Mouse (Mus musculus) layer of hippocampus, adult 11-12 months (tissue): ENCODE data around the gene Cpm.

Experiments used
- DNase-seq: peaks from one replicate; pipeline ENCODE4 v3.0.0; 2022; ENCODE audit warnings: low spot score

The Cpm gene

GRCm38 (mm10) chr10:117689297-117690100, 60.2 kb downstream of the Cpm start:
- DNase-seq, result no peak

DNA sequence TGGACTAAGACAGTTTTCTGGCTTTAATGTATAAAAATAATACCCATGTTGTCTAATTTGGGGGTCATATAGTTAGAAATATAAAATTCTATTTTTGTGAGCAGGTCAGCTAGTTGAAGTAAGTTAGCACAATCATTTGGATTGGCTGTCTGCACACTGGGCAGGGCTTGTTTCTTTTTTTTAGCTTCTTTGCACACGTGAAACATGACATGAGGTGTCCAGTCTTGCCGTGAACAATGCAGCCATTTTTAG, 60.7 kb downstream of the Cpm start:
- no peak for DNase-seq

DNA sequence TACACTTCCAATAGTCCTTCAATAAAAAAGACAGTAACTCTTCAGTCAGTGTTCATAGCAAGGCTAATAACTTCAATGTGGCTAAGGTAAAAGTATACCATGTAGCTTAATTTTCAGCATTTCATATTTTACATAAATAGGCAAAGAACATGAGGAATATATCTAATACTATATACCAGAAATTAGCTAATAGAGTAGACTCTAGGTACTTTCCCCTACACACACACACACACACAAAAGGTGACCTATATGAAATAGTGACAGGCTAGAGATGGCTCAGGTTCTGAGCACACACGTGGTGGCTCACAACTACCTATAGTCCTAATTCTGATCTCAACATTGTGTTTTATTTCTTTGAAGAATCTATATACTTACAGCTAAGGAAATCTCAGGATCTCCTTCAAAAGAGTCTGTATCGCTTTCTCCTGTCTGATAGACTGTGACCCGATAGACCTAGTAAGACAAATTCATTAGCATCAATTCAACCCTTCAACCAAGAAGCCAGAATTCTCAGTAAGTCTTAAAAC, 61.5 kb downstream of the Cpm start:
- DNase-seq, result no peak

GRCm38 (mm10) chr10:117691389-117691968, 62.2 kb downstream of the Cpm start:
- no peak for DNase-seq

DNA sequence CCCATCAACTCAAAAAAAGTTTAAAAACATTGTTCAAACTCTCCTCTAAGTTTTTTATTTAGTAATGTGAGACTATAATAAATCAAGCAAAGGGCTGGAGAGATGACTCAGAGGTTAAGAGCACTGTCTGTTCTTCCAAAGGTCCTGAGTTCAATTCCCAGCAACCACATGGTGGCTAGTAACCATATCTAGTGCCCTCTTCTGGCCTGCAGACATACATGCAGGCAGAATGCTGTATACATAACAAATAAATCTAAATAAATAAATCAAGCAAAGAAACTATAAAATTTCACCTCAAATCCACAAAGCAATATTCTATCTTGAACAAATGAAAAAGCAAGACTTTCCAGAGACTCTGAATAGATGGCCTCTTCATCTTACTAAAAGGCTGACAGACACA, 62.9 kb downstream of the Cpm start:
- DNase-seq, result no peak

DNA sequence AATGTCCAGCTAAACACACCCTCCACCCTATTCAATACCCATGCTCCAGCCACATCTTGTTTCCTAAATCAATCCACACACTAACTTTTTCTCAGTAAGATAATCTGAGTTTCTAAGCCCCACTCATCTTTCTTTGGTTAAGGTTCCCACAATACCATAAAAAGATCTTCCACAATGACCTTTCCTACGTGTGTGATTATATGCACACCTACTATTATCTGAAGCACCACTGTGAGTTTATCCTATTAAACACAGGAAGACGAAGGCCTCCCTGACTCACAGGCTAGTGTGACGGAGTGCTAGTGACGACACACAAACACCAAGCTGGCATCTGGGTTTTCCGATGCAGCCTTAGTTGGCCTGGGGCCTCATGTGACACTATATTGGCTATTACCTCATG, 63.7 kb downstream of the Cpm start:
- no peak for DNase-seq

DNA sequence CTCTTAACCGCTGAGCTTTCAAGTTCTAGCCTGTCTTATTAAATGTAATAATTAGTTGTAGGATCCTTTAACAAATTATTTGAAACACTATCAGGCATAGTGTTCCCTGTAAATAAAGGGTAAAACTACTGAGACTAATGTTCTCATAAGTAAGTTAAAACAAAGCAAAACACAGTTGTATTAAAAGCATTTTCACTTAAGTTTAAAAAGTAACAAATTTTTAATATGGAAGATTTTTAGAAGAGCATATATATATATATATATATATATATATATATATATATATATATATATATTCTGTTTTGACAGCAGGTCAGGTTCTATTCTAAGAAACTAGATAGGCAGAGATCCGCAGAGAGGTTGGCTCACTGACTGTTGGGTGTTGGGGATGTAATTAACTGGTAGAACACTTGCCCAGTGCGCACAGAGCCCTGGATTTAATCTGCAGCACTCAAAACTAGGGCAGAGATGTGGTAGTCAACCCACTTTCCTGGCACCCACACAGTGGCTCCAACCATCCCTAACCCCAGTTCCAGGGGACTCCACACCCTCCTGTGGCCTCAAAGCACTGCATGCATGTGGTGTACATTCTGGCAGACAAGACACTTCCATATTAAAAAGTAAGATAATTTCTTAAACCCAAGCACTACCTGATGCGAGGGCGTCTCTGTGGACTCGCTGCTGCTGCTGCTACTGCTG, 65.1 kb downstream of the Cpm start:
- DNase-seq, result no peak

- no peak for DNase-seq
Measured at GRCm38 (mm10) chr10:117695027-117695426, 65.7 kb downstream of the Cpm start.

GRCm38 (mm10) chr10:117695605-117696004, 66.3 kb downstream of the Cpm start:
- no peak for DNase-seq

DNA sequence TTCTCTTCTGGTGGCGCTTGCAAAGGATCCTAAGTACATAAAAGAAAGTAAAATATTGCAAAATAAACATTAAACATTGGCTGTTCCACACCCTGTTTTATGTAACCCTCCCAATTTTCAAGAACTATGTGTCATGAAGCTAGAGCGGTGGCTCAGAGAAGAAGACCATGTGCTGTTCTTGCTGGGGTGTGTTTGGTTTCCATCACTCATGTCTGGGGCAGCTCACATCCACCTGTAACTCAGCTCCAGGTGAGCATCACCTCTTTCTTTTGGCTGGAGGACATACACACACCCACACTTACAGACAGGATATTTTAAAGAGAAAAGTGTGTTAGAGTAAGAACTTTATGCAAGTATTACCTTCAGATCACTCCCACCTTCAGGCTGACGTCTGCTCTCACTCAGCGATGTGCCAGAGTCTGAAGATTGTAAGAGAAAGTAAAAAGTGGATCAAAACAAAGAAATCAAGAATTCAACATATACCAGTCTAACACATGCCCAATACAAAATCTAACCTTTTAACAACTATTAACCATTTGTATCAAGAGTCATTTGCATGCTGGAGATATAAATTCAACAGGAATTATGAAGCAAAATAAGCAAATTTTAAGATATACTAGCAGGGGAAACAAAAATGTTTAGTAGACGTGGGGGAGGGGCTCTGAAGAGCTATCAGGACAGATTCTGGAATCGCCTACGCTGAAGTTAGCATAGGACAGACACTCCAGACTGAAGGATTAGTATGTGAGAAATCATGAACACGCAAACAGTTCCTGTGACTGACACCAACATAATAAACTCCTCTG, 66.9 kb downstream of the Cpm start:
- DNase-seq, result no peak

- no peak for DNase-seq
Measured at GRCm38 (mm10) chr10:117696827-117697560, 67.7 kb downstream of the Cpm start.

GRCm38 (mm10) chr10:117697561-117698115, 68.3 kb downstream of the Cpm start:
- no peak for DNase-seq

DNA sequence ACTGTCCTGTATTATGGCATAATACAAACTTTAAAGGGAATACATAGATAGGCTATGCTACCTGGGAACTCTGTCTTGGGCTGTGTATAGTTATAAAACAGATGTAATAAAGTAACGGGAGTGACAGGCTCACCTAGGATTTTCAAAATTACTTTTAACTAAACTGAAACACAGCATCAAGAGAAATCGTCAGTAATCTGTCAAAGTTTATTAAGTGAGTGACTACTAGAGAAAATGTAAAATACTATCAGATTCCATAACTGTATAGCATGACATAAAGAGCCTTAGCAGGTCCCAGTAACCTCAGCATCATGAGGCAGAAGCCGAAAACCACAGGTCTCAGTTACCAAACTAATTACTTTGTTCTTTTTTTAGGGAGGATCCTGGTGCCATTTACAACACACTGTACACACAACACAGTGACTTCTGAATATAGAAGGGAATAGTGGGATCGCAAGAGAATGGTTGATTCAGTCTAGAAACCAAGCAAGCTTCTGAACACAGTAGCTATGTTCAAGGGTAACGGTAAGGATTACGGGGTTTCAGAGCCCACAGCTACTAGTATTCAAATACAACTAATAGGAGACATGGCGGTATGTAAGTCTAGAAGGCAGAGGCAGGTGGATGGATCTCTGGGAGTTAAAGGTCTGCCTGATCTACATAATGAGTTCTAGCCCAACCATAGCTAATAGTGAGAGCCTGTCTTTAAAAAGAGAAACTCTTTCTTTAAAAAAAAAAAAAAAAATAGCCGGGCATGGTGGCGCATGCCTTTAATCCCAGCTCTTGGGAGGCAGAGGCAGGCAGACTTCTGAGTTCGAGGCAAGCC, 69.2 kb downstream of the Cpm start:
- DNase-seq, result no peak

GRCm38 (mm10) chr10:117699914-117700313, 70.6 kb downstream of the Cpm start:
- no peak for DNase-seq

DNA sequence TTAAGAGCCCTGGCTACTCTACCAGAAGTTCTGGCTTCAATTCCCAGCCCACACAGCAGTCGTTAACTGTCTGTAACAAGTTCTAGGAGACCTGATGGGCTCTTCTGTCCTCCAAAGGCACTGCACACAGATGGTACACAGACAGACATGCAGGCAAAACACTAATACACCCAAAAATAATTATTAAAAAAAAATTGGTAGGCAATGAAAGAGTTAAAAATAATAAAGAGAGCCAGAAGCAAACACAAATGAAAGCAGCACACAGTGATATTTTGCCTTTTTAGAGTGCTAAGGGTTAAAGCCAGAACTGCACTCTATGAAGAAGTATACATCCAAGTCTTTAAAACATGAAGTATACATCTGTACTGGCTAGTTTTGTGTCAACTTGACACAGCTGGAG, 71.2 kb downstream of the Cpm start:
- DNase-seq, result no peak

GRCm38 (mm10) chr10:117701034-117701829, 71.9 kb downstream of the Cpm start:
- no peak for DNase-seq

- DNase-seq, result no peak
Measured at GRCm38 (mm10) chr10:117702024-117702833, 72.9 kb downstream of the Cpm start.

DNA sequence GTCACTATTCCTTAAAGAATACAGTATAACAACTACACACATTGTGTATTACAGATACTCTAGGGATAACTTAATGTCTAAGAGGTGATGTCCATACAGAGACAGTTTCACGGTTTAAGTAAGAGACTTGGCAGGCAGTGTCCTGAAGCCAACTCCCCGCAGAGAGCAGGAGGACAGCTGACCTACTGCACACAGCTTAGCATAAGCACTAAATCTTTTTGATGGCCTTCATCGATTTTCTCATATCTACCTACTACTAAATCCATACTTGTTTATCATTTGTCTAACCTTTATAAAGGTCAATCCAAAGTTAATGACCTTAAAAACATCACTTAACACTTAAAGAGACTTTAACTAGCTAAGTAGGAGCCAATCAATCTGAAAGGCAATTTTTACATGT, 74.2 kb downstream of the Cpm start:
- DNase-seq, result no peak
